Mouse (Mus musculus): ENCODE data around the gene Tmem156.

- TF ChIP-seq EP300 (optimal IDR thresholded peaks at IDR 0.05), result no peak
- no peak for TF ChIP-seq CTCF (IDR thresholded peaks at IDR 0.05; ENCODE audit: low read depth)
Observed at GRCm38 (mm10) chr5:65006011-65006491, 85.9 kb downstream of the Tmem156 start.

Data from stomach, postnatal 0 days (tissue).